Mouse (Mus musculus) MEL (cell line): ENCODE results near the gene 2510009E07Rik.

Experiments used
- BHLHE40 ChIP-seq: IDR thresholded peaks from 2 replicates; pipeline ENCODE4 v1.6.1; 2012; ENCODE audit warnings: low read depth, mild to moderate bottlenecking, inconsistent platforms, low read length, improper control_type of control experiment, borderline replicate concordance
- POLR2A ChIP-seq, 2 experiments: IDR thresholded peaks; 2 replicates each; pipeline ENCODE4 v1.6.1; 2011 to 2012; ENCODE audit warnings: low read length in 2 of 2, mild to moderate bottlenecking in 2 of 2, control low read depth in 1 of 2, improper control_type of control experiment in 1 of 2, low read depth in 1 of 2, moderate library complexity in 1 of 2; ENCODE audit not compliant: control insufficient read depth in 1 of 2, insufficient read depth in 1 of 2, poor library complexity in 1 of 2

GRCm38 (mm10) chr16:21610473-21610872, 84.0 kb downstream of the 2510009E07Rik start:
- TF ChIP-seq POLR2A (IDR thresholded peaks at IDR 0.05; ENCODE audit: control insufficient read depth in 1 of 2, insufficient read depth in 1 of 2, low read depth in 1 of 2, low read length in 2 of 2, poor library complexity in 1 of 2), result no peak
- no peak for TF ChIP-seq BHLHE40
